Mouse (Mus musculus): ENCODE data around the gene Ube2q1.

- no peak for TF ChIP-seq CTCF (IDR thresholded peaks at IDR 0.05; ENCODE audit: borderline replicate concordance, control insufficient read depth, extremely low read depth, insufficient read depth, low read length, poor library complexity)
- no peak for TF ChIP-seq POLR2A (IDR thresholded peaks at IDR 0.05; ENCODE audit: control insufficient read depth, extremely low read depth, insufficient read depth, low read length, poor library complexity)
These were observed 28.1 kb downstream of the Ube2q1 start for GRCm38 (mm10) chr3:89801507-89801847.
